Mouse (Mus musculus) kidney, embryonic 15.5 days (tissue): Measurements from ENCODE around the gene Lbh. TPM values are rescaled to one million over a fixed set of nuclear protein-coding genes. Genes with fewer than 3 reads are reported as not detected.

Source experiments
- ATAC-seq: fragments of 200-750 bp; cut with Nextera tagmentation; replicated peaks from 2 replicates; pipeline ENCODE4 v1.8.0; 2017; ENCODE audit warnings: moderate TSS enrichment; ENCODE audit not compliant: low FRiP score
- H3K27ac ChIP-seq: fragments of 300-500 bp; sonication (generic); 2 replicates; pipeline ENCODE4 v1.5.1; 2015; ENCODE audit warnings: mild to moderate bottlenecking, inconsistent platforms
- H3K27me3 ChIP-seq: fragments of 300-500 bp; sonication (generic); 2 replicates; pipeline ENCODE4 v1.6.1; 2015; ENCODE audit warnings: inconsistent platforms
- H3K36me3 ChIP-seq: fragments of 300-500 bp; sonication (generic); 2 replicates; pipeline ENCODE4 v1.6.1; 2015; ENCODE audit warnings: inconsistent platforms
- H3K4me1 ChIP-seq: fragments of 300-500 bp; sonication (generic); 2 replicates; pipeline ENCODE4 v1.6.1; 2015; ENCODE audit warnings: inconsistent platforms
- H3K4me2 ChIP-seq: fragments of 300-500 bp; sonication (generic); 2 replicates; pipeline ENCODE4 v1.6.1; 2015; ENCODE audit warnings: moderate library complexity, mild to moderate bottlenecking, inconsistent platforms
- H3K4me3 ChIP-seq: fragments of 300-500 bp; sonication (generic); replicated peaks from 2 replicates; pipeline ENCODE4 v1.5.1; 2015; ENCODE audit warnings: mild to moderate bottlenecking, inconsistent platforms
- H3K9ac ChIP-seq: fragments of 300-500 bp; sonication (generic); 2 replicates; pipeline ENCODE4 v1.6.1; 2015; ENCODE audit warnings: mild to moderate bottlenecking, inconsistent platforms
- H3K9me3 ChIP-seq: fragments of 300-500 bp; sonication (generic); replicated peaks from 2 replicates; pipeline ENCODE4 v1.6.1; 2016; ENCODE audit warnings: inconsistent platforms
- WGBS: fragments of 180-500 bp; shearing (Covaris S2); methylation state at CpG from one replicate; pipeline ENCODE4 v1.1.7; 2015; ENCODE audit warnings: mixed read lengths; 5-methylcytosine and 5-hydroxymethylcytosine counted together
- polyA plus RNA-seq: library from polyadenylated mRNA; unstranded; fragments of >200 nt; fragmentation: Nextera tagmentation; extraction: Ambion mirVana; gene quantifications from 2 replicates; pipeline ENCODE4 v1.2.1, GENCODE M21; 2015

The Lbh gene
- polyA plus RNA-seq, 1 experiment from 2014 or later: 7.1 TPM

DNA sequence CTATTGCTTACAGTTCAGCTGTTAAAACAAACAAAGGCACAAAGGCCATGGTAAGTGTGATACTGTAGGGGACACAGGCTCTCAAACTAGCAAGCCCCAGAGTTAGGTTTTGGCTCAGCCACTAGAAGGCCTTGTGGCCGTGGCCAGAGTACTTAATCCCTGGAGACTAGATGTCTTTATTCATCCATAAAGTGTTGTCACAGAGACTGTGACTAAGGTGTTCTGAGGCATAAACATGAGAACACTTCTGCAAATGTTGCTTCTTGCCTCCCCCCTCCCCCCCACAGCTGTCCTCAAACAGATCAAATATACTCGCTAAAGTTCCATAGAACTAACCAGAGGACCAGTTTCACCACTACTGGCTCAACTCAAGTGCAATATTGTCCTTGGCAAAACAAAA is 4.0 kb upstream of the Lbh start:
- WGBS: 66% methylated on average over 2 of the region's 2 CpGs
- no peak overlapping the region for H3K9ac ChIP-seq
- H3K4me1 ChIP-seq: peaks cover 18% of the 10 kb centered on the region
- no peak overlapping the region for H3K4me3 ChIP-seq
- ATAC-seq: no peak
- no peak overlapping the region for H3K27ac ChIP-seq
- H3K36me3 ChIP-seq: no peaks in the 10 kb centered on the region
- no peaks in the 10 kb centered on the region for H3K27me3 ChIP-seq
- no peaks in the 10 kb centered on the region for H3K9me3 ChIP-seq
- H3K4me2 ChIP-seq: no peak overlapping the region

DNA sequence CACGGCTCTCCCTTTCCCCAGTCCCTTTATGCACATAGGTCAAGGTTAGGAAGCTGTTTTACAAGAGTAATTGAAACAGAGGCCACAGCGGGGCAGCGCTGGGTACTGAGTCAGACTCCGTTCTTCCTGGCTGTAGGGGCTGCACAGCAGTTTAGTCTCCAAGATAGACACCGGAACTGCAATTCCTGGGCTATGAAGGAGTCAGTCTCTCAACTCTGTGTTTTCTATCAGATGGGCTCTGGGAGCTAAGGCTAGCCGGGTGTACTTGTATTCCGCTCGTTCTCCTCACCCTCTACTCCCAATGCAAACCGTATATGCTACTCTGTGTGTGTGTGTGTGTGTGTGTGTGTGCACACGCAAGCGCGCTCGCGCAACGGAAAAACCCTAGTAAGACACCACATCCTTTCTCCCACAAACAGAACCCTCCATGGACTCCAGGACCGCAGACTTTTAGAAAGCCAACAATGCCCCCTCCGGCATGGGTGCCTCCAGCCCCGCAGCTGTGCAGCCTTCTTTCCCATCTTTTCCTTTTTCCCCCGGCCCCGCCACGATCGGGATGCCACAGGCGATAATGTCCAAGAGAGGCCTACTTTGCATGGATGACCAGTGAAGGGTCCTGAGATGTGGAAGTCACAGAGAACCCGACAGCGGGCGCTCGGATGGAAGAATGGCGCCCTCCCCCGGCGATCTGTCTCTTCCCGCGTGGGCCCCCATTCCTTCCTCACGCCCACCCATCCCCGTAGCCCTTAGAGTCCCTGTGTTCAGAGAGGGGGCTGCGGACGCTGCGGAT is 669 bp upstream of the Lbh start:
- Histone ChIP-seq H3K4me1 (peaks cover 42% of the 10 kb centered on the region), H3K9me3 (no peaks in the 10 kb centered on the region), H3K27ac (peak overlapping the region; percentile 91), H3K9ac (peak overlapping the region; percentile 77), H3K4me3 (peak overlapping the region; percentile 72), H3K27me3 (no peaks in the 10 kb centered on the region), H3K36me3 (peaks cover 13% of the 10 kb centered on the region), H3K4me2 (peak overlapping the region; percentile 95)
- ATAC-seq: peak; percentile 55
- 1% methylated on average over 37 of the region's 37 CpGs for WGBS

DNA sequence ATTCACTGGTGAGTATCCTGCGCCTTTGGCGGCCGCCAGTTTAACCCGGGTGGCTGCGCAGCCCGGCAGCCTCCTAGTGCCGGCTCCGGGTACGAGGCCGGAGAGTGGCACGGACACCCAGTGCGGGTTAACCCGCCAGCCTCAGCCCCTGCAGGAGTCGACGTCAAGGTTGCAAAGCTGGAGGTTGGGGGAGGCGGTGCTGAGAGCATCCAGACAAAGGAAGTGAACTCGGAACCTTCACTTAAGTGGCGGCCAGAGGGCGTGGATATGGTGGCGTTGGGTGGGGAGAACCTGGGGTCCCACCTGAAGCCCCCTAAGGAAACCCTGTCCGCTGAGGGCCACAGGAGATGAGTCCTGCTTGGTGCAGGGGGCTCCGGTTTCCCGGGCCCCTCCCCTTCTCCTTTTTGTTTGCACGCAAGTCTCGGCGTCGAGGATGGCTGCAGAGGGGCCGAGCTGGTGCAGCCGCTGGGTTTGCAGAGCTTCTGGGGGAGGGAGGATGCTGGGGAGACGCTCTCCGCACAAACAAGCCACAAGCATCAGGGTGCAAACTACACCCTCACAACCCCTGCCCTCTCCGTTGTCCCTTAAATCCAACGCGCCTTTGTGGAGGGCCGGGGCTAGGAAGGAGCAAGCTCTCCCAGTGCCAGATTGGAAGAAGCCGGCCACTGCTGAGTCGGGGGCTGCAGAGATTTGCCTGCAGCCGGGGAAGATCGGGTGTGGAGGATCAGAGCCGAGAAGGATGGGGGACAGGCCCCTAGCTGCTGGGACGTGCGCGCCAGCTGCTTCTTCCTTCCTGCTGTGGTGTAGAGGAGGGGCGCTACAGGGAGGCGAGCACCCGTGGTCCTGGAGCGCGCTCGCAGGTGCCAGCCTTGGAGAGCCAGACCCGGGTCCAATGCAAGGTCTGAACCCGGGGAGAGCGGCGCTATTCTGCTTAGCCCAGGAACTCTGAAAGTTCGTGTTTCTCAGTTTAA is 751 bp downstream of the Lbh start:
- ATAC-seq: peak; percentile 44
- H3K27ac ChIP-seq: peak overlapping the region; percentile 91
- peak overlapping the region; percentile 77 for H3K9ac ChIP-seq
- peak overlapping the region; percentile 95 for H3K4me2 ChIP-seq
- WGBS: under 1% methylated on average over 54 of the region's 54 CpGs
- peaks cover 27% of the 10 kb centered on the region for H3K36me3 ChIP-seq
- peak overlapping the region; percentile 72 for H3K4me3 ChIP-seq
- H3K27me3 ChIP-seq: no peaks in the 10 kb centered on the region
- H3K9me3 ChIP-seq: no peaks in the 10 kb centered on the region
- peaks cover 52% of the 10 kb centered on the region for H3K4me1 ChIP-seq

DNA sequence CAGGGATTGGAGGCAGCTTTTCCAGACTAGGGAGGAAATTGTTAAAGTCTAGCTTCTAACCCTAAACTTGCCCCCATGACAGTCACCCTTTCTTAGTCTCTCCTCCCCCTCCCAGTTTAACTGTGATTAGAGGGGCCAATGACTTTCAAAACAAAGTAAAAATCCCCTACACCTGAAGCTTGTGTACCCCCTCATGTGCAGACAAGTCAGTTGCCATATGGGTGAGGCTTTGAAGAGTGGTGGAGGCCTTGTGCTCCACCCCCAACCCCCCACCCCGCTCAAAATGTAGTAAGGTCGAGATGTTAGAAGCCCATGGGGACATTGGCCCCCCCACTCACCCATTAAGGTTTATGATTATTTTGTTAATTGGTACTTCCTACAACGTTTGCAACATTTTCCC is 1.5 kb downstream of the Lbh start:
- no peaks in the 10 kb centered on the region for H3K27me3 ChIP-seq
- H3K9me3 ChIP-seq: no peaks in the 10 kb centered on the region
- H3K36me3 ChIP-seq: peaks cover 30% of the 10 kb centered on the region
- peaks cover 58% of the 10 kb centered on the region for H3K4me1 ChIP-seq
- H3K9ac ChIP-seq: peak overlapping the region; percentile 77
- no peak for ATAC-seq
- WGBS: 11% methylated on average over 3 of the region's 3 CpGs
- peak overlapping the region; percentile 72 for H3K4me3 ChIP-seq
- H3K4me2 ChIP-seq: peak overlapping the region; percentile 95
- peak overlapping the region; percentile 91 for H3K27ac ChIP-seq

DNA sequence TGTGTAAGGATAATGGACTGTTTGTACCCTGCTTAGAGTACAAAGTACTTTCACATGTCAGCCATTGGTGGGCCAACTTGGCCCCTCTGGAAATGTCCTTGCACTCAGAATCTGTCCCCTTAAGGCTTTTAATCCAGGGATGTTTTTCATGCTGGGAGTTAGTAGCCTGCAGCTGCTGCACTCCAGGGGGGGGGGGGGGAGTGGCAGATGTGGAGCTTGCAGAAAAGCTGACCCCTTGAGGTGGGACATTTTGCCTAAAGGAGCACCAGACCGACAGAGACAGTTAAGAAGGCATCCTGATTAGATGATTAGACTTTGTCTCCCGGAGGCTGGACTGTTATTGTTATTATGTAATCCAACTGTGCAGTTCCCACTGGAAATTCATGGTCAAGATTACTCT is 2.3 kb downstream of the Lbh start:
- Histone ChIP-seq H3K9ac (peak overlapping the region; percentile 42; the same call in 1 of the 2 replicates), H3K4me3 (peak overlapping the region; percentile 72), H3K36me3 (peaks cover 33% of the 10 kb centered on the region), H3K4me1 (peaks cover 66% of the 10 kb centered on the region), H3K9me3 (no peaks in the 10 kb centered on the region), H3K4me2 (peak overlapping the region; percentile 95), H3K27ac (0 out of 2 replicates have a peak overlapping the region, but pooled peaks have one; percentile 18), H3K27me3 (no peaks in the 10 kb centered on the region)
- ATAC-seq: no peak
- 17% methylated on average over 2 of the region's 2 CpGs for WGBS

DNA sequence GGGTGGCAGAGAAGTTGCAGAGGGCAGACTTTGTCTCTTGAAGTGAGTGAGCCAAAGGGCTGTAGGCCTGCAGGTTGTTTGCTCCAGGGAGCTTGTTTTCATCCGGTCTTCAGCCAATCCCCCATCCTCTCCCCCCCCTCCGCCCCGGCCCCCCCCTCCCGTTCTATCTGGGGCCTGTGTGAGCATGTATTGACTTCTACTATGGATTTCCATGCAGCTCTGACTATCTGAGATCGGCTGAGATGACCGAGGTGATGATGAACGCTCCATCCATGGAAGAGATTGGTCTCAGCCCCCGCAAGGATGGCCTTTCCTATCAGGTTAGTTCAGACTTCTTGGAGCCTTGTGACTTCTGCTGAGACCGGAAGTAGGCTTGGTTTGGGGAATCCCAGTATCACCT is 2.9 kb downstream of the Lbh start:
- ATAC-seq: no peak
- Histone ChIP-seq H3K4me2 (peak overlapping the region; percentile 95), H3K9ac (no peak overlapping the region), H3K4me1 (peaks cover 71% of the 10 kb centered on the region), H3K9me3 (no peaks in the 10 kb centered on the region), H3K27me3 (no peaks in the 10 kb centered on the region), H3K4me3 (peak overlapping the region; percentile 72), H3K27ac (0 out of 2 replicates have a peak overlapping the region, but pooled peaks have one; percentile 22), H3K36me3 (peaks cover 33% of the 10 kb centered on the region)
- WGBS: 53% methylated on average over 9 of the region's 9 CpGs

DNA sequence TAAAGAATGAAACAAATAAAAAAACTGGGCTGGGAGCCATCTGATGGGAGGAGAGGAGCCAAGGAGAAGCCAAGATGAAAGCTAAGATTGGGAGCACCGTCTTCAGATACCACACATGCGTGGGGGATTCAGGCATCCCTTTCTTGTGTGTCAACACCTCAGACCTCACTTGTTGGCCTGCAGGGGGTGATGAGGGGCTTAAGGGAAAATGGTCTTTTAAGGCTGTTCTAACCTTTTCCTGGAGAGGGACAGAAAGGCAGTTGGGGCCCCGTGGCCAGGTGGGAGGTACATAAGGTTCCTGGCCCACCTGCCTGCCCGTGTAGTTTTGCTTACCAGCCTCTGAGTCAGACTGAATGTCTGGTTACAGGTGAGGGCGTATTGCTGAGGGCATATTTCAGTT is 4.1 kb downstream of the Lbh start:
- ATAC-seq: no peak
- Histone ChIP-seq H3K36me3 (peaks cover 39% of the 10 kb centered on the region), H3K4me1 (peaks cover 78% of the 10 kb centered on the region), H3K9me3 (no peaks in the 10 kb centered on the region), H3K27me3 (no peaks in the 10 kb centered on the region), H3K9ac (no peak overlapping the region), H3K27ac (peak overlapping the region; percentile 58), H3K4me3 (peak overlapping the region; percentile 72), H3K4me2 (peak overlapping the region; percentile 95)
- 55% methylated on average over 5 of the region's 5 CpGs for WGBS

DNA sequence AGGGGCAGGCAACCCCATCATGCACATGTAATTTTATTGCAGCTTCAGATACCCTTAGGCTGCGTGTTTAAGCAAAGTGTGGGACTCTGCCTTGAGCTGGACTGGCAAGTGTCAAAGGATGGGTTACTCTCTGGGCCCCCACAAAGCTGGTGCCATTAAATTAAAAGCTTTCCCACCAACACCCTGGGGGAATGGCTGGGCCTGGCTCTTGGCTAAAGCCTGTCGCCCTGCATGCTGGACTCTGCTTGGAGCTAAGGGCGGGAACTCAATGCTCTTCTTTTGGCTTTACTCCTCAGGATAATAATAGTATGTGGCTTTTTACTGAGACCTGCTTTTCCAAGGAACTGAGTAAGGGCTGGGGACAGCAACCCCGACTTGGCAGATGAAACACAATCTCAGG is 5.2 kb downstream of the Lbh start:
- Histone ChIP-seq H3K4me2 (peak overlapping the region; percentile 95), H3K4me1 (peaks cover 74% of the 10 kb centered on the region), H3K27me3 (no peaks in the 10 kb centered on the region), H3K9me3 (no peaks in the 10 kb centered on the region), H3K9ac (no peak overlapping the region), H3K36me3 (peaks cover 42% of the 10 kb centered on the region), H3K4me3 (peak overlapping the region; percentile 72), H3K27ac (no peak overlapping the region)
- ATAC-seq: no peak
- 71% methylated on average over 4 of the region's 4 CpGs for WGBS

DNA sequence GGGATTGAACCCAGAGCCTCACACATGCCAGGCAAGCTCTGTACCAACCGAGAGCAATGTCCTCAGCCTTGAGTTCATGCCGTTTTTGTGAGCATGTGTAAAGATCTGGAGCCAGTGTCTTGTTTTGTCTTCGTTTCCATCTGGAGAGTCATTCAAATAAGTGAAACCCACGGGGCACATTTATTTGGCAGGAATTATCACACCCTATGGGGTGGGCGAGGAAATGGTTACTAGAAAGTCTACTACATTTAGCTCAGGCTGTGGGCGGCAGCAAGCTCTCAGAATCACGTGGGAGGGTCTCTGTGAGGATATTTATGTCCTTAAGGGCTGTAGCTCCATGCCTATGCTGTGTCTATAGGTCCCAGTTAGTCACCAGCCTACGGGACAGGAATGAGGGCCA is 6.2 kb downstream of the Lbh start:
- 62% methylated on average over 8 of the region's 8 CpGs for WGBS
- no peak for ATAC-seq
- Histone ChIP-seq H3K27ac (no peak overlapping the region; the same call in 1 of the 2 replicates), H3K4me2 (peak overlapping the region; percentile 95), H3K36me3 (peaks cover 50% of the 10 kb centered on the region), H3K4me3 (0 out of 2 replicates have a peak overlapping the region, but pooled peaks have one; percentile 1), H3K9ac (no peak overlapping the region), H3K4me1 (peaks cover 69% of the 10 kb centered on the region), H3K9me3 (no peaks in the 10 kb centered on the region), H3K27me3 (no peaks in the 10 kb centered on the region)

DNA sequence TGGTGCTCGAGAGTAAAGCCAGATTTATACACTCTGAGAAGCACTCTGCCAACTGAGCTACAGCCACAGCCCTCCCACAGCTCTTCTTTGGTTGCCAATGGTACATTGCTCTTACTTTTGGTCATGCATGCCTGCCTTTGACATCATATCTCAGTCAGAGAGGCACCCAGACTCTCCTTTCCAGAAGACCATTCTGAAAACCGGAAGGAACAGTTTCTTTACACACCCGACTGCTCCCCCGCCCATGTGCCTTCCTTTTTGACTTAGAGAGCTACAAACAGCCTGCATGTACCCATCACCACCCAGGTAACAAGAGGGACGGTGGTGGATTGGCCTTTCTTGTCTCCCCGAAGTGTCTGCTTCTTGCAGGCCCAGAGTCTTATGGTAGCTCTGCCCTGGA is 7.0 kb downstream of the Lbh start:
- Histone ChIP-seq H3K4me3 (no peak overlapping the region), H3K27me3 (no peaks in the 10 kb centered on the region), H3K4me1 (peaks cover 63% of the 10 kb centered on the region), H3K4me2 (peak overlapping the region; percentile 95; the same call in 1 of the 2 replicates), H3K9me3 (no peaks in the 10 kb centered on the region), H3K36me3 (peaks cover 52% of the 10 kb centered on the region), H3K27ac (peak overlapping the region; percentile 48), H3K9ac (no peak overlapping the region)
- WGBS: 69% methylated on average over 6 of the region's 6 CpGs
- ATAC-seq: no peak

DNA sequence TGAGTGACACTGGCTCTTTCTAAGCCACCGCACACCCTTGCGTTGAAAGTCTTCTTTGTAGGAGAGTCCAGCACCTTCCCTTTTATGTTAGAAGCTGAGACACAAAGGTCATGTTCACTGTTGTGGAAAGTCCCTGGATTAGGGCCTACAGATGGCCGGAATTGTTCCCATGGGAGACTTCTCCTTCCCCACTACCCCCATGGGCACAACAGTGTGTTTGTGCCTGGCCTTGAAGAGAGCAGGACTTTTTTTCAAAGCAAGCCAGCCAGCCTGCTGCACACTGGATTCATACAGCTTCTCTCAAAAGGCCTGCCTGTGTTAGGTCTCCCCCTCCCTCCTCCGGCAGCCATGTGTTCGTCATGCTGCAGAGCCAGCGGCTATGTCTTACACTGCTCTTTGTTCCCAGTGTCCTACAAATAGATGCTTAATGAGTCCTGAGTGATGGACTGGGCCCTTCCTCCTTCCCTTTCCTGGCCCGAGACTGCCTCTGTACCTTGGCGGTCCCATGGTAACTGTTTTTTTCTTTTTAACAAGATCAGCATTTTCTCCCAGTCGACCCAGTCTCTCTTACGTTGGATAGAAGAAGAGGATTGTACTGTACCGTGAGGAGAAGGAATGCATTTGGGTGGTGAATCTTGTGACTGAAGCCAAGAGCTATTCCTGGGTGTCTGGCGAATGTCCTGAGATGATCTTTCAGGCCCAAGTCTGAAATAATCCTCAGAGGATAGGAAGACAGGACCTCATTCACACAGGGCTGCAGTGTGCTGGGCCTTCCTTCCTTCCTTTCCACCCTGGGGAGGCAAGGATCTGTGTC is 7.9 kb downstream of the Lbh start:
- peak; percentile 49 for ATAC-seq
- Histone ChIP-seq H3K4me1 (peaks cover 55% of the 10 kb centered on the region), H3K36me3 (peaks cover 60% of the 10 kb centered on the region), H3K4me3 (no peak overlapping the region), H3K27me3 (no peaks in the 10 kb centered on the region), H3K27ac (peak overlapping the region; percentile 48), H3K9ac (no peak overlapping the region), H3K4me2 (0 out of 2 replicates have a peak overlapping the region, but pooled peaks have one; percentile 9), H3K9me3 (no peaks in the 10 kb centered on the region)
- 49% methylated on average over 12 of the region's 12 CpGs for WGBS
